Mouse (Mus musculus) kidney, embryonic 15.5 days (tissue): ENCODE data around the gene Nipbl. TPM values are rescaled to one million over a fixed set of nuclear protein-coding genes. Genes with fewer than 3 reads are reported as not detected.

Experiments used
- ATAC-seq: fragments of 200-750 bp; cut with Nextera tagmentation; replicated peaks from 2 replicates; pipeline ENCODE4 v1.8.0; 2017; ENCODE audit warnings: moderate TSS enrichment; ENCODE audit not compliant: low FRiP score
- H3K27ac ChIP-seq: fragments of 300-500 bp; sonication (generic); 2 replicates; pipeline ENCODE4 v1.5.1; 2015; ENCODE audit warnings: mild to moderate bottlenecking, inconsistent platforms
- H3K27me3 ChIP-seq: fragments of 300-500 bp; sonication (generic); 2 replicates; pipeline ENCODE4 v1.6.1; 2015; ENCODE audit warnings: inconsistent platforms
- H3K36me3 ChIP-seq: fragments of 300-500 bp; sonication (generic); 2 replicates; pipeline ENCODE4 v1.6.1; 2015; ENCODE audit warnings: inconsistent platforms
- H3K4me1 ChIP-seq: fragments of 300-500 bp; sonication (generic); 2 replicates; pipeline ENCODE4 v1.6.1; 2015; ENCODE audit warnings: inconsistent platforms
- H3K4me2 ChIP-seq: fragments of 300-500 bp; sonication (generic); 2 replicates; pipeline ENCODE4 v1.6.1; 2015; ENCODE audit warnings: moderate library complexity, mild to moderate bottlenecking, inconsistent platforms
- H3K4me3 ChIP-seq: fragments of 300-500 bp; sonication (generic); replicated peaks from 2 replicates; pipeline ENCODE4 v1.5.1; 2015; ENCODE audit warnings: mild to moderate bottlenecking, inconsistent platforms
- H3K9ac ChIP-seq: fragments of 300-500 bp; sonication (generic); 2 replicates; pipeline ENCODE4 v1.6.1; 2015; ENCODE audit warnings: mild to moderate bottlenecking, inconsistent platforms
- H3K9me3 ChIP-seq: fragments of 300-500 bp; sonication (generic); replicated peaks from 2 replicates; pipeline ENCODE4 v1.6.1; 2016; ENCODE audit warnings: inconsistent platforms
- WGBS: fragments of 180-500 bp; shearing (Covaris S2); methylation state at CpG from one replicate; pipeline ENCODE4 v1.1.7; 2015; ENCODE audit warnings: mixed read lengths; 5-methylcytosine and 5-hydroxymethylcytosine counted together
- polyA plus RNA-seq: library from polyadenylated mRNA; unstranded; fragments of >200 nt; fragmentation: Nextera tagmentation; extraction: Ambion mirVana; gene quantifications from 2 replicates; pipeline ENCODE4 v1.2.1, GENCODE M21; 2015

Gene Nipbl
- polyA plus RNA-seq, 1 experiment from 2014 or later: 18.3 TPM

- Histone ChIP-seq H3K27ac (no peak overlapping the region), H3K4me3 (no peak overlapping the region), H3K36me3 (peaks cover 62% of the 10 kb centered on the region), H3K4me1 (no peaks in the 10 kb centered on the region), H3K4me2 (no peak overlapping the region), H3K9me3 (no peaks in the 10 kb centered on the region), H3K27me3 (no peaks in the 10 kb centered on the region), H3K9ac (no peak overlapping the region)
- no peak for ATAC-seq
- WGBS: 93% methylated on average over 3 of the region's 3 CpGs
These were observed 112.7 kb downstream of the Nipbl start for GRCm38 (mm10) chr15:8331547-8331946.

GRCm38 (mm10) chr15:8325629-8326028 is 118.6 kb downstream of the Nipbl start:
- Histone ChIP-seq H3K9ac (no peak overlapping the region), H3K4me2 (no peak overlapping the region), H3K27ac (no peak overlapping the region), H3K27me3 (no peaks in the 10 kb centered on the region), H3K9me3 (no peaks in the 10 kb centered on the region), H3K36me3 (peaks cover 71% of the 10 kb centered on the region), H3K4me3 (no peak overlapping the region), H3K4me1 (no peaks in the 10 kb centered on the region)
- WGBS: 95% methylated on average over 2 of the region's 2 CpGs
- no peak for ATAC-seq

DNA sequence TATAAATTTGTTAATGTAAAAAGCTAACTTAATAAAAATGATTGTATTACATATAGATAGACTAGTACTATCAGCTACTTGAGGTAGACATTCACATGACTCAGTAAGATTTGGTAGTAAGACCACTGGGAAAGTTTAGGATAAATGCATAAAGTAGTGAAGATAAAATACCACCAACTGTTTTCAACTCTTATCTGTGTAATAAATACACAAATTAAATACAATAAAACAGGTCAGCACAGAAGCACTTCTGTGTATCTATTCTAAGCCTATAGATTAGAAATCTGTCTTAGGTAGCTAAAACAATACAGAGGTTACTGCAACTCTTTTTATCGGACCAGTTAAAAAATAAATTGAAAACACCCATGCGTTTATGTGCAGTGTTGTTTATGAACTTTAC is 119.4 kb downstream of the Nipbl start:
- no peak overlapping the region for H3K4me2 ChIP-seq
- H3K27ac ChIP-seq: no peak overlapping the region
- no peak for ATAC-seq
- no peaks in the 10 kb centered on the region for H3K9me3 ChIP-seq
- no peaks in the 10 kb centered on the region for H3K27me3 ChIP-seq
- WGBS: 93% methylated on average over 2 of the region's 2 CpGs
- H3K9ac ChIP-seq: no peak overlapping the region
- peaks cover 74% of the 10 kb centered on the region for H3K36me3 ChIP-seq
- no peak overlapping the region for H3K4me3 ChIP-seq
- no peaks in the 10 kb centered on the region for H3K4me1 ChIP-seq

GRCm38 (mm10) chr15:8324061-8324460 is 120.2 kb downstream of the Nipbl start:
- Histone ChIP-seq H3K4me1 (no peaks in the 10 kb centered on the region), H3K27ac (no peak overlapping the region), H3K4me2 (no peak overlapping the region), H3K27me3 (no peaks in the 10 kb centered on the region), H3K36me3 (peaks cover 72% of the 10 kb centered on the region), H3K9me3 (no peaks in the 10 kb centered on the region), H3K4me3 (no peak overlapping the region), H3K9ac (no peak overlapping the region)
- 95% methylated on average over 4 of the region's 4 CpGs for WGBS
- no peak for ATAC-seq

GRCm38 (mm10) chr15:8321491-8321890 is 122.8 kb downstream of the Nipbl start:
- no peak overlapping the region for H3K4me2 ChIP-seq
- H3K9me3 ChIP-seq: no peaks in the 10 kb centered on the region
- ATAC-seq: no peak
- H3K36me3 ChIP-seq: peaks cover 67% of the 10 kb centered on the region
- no peak overlapping the region for H3K9ac ChIP-seq
- no peak overlapping the region for H3K27ac ChIP-seq
- H3K27me3 ChIP-seq: no peaks in the 10 kb centered on the region
- H3K4me1 ChIP-seq: no peaks in the 10 kb centered on the region
- 96% methylated on average over 5 of the region's 5 CpGs for WGBS
- H3K4me3 ChIP-seq: no peak overlapping the region

DNA sequence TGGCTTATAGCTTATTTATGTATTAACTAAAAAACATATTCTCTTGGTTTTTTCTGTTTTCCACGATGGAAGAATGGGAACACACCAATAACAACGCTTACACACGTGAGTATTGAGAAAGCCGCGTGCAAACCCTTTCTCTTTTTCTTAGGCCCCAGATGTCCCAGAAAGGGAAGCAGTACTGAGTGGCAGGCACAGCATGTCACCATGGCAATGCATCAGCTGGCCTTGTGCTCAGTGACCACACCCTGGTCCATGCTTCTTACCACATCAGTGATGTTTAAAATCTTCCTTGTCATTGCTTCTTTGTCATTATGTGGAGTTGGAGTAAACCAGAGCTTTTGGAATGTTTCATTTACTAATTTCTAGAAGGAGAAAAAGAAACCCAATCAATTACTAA is 125.1 kb downstream of the Nipbl start:
- WGBS: 95% methylated on average over 5 of the region's 5 CpGs
- Histone ChIP-seq H3K9ac (no peak overlapping the region), H3K4me1 (no peaks in the 10 kb centered on the region), H3K27me3 (no peaks in the 10 kb centered on the region), H3K4me3 (no peak overlapping the region), H3K27ac (no peak overlapping the region), H3K36me3 (peaks cover 54% of the 10 kb centered on the region), H3K9me3 (no peaks in the 10 kb centered on the region), H3K4me2 (no peak overlapping the region)
- ATAC-seq: no peak

GRCm38 (mm10) chr15:8317381-8317780 is 126.9 kb downstream of the Nipbl start:
- H3K4me1 ChIP-seq: no peaks in the 10 kb centered on the region
- 92% methylated on average over 4 of the region's 4 CpGs for WGBS
- H3K4me2 ChIP-seq: no peak overlapping the region
- no peak for ATAC-seq
- no peak overlapping the region for H3K4me3 ChIP-seq
- no peaks in the 10 kb centered on the region for H3K27me3 ChIP-seq
- peaks cover 55% of the 10 kb centered on the region for H3K36me3 ChIP-seq
- no peak overlapping the region for H3K9ac ChIP-seq
- no peak overlapping the region for H3K27ac ChIP-seq
- no peaks in the 10 kb centered on the region for H3K9me3 ChIP-seq

GRCm38 (mm10) chr15:8305474-8305873 is 138.8 kb downstream of the Nipbl start:
- no peak overlapping the region for H3K27ac ChIP-seq
- H3K4me1 ChIP-seq: no peaks in the 10 kb centered on the region
- WGBS: 86% methylated on average over 1 of the region's 1 CpGs
- H3K9me3 ChIP-seq: no peaks in the 10 kb centered on the region
- peaks cover 76% of the 10 kb centered on the region for H3K36me3 ChIP-seq
- ATAC-seq: no peak
- no peak overlapping the region for H3K4me2 ChIP-seq
- H3K9ac ChIP-seq: no peak overlapping the region
- no peak overlapping the region for H3K4me3 ChIP-seq
- H3K27me3 ChIP-seq: no peaks in the 10 kb centered on the region

DNA sequence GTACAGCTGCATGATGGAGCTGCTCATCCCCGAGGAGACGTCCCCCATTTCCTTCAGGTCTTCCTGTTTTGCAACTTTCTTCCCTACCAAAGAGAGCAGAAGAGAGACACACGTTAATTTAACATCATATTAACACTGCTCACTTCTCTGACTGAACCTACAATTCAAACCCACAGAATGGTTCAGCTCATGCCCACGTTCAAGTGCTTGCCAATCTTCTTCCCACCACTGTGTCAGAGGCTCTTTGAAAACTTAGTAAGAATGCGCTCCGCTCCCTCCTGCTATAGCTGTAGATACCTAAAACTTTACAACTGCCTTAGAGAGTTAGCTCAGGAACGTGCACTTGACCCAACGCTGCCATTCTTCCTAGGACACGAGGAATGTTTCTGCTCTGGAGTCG is 141.3 kb downstream of the Nipbl start:
- 91% methylated on average over 10 of the region's 10 CpGs for WGBS
- no peaks in the 10 kb centered on the region for H3K4me1 ChIP-seq
- H3K9ac ChIP-seq: no peak overlapping the region
- H3K27ac ChIP-seq: no peak overlapping the region
- no peaks in the 10 kb centered on the region for H3K9me3 ChIP-seq
- no peak overlapping the region for H3K4me3 ChIP-seq
- H3K27me3 ChIP-seq: no peaks in the 10 kb centered on the region
- ATAC-seq: no peak
- H3K36me3 ChIP-seq: peaks cover 88% of the 10 kb centered on the region
- H3K4me2 ChIP-seq: no peak overlapping the region

DNA sequence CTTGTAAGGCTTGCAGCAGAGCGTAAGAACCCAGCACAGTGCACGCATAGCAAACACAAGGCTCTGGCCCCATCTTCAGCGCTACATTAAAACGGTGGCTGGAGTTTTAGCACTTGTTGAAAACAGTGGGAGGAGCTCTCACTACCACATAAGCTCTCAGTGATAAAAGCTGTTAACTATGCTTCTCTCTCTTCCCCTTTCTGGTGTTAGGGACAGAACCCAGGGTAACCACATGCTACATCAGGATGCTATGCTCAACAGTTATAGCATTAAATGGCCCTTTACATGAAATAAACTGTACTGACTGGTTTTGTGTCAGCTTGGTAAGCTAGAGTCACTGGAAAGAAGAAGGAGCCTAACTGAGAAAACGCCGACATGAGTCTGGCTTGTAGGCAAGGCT is 150.1 kb downstream of the Nipbl start:
- H3K9me3 ChIP-seq: no peaks in the 10 kb centered on the region
- no peaks in the 10 kb centered on the region for H3K27me3 ChIP-seq
- no peaks in the 10 kb centered on the region for H3K4me1 ChIP-seq
- 97% methylated on average over 6 of the region's 6 CpGs for WGBS
- no peak for ATAC-seq
- H3K4me2 ChIP-seq: no peak overlapping the region
- peaks cover 89% of the 10 kb centered on the region for H3K36me3 ChIP-seq
- no peak overlapping the region for H3K27ac ChIP-seq
- H3K4me3 ChIP-seq: no peak overlapping the region
- no peak overlapping the region for H3K9ac ChIP-seq

DNA sequence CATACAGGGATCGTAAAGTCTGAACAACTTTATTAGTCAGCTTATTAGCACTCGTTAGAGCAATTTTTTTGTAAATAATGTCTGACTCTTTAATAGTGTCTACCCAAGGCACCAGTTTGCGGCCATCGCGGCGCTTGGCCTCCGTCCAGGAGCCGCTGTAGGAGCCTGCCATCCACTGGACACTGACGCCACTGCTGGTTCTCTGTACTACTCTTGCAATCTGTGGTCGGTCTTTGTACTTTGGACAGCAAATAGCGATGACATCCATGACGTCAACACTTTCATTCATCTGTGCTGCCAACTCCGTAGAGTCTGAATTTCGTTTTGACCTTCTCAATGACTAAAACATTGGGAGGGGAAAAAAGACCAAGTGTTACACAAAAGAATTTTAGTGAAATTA is 153.0 kb downstream of the Nipbl start:
- WGBS: 93% methylated on average over 14 of the region's 14 CpGs
- Histone ChIP-seq H3K27ac (no peak overlapping the region), H3K9ac (no peak overlapping the region), H3K27me3 (no peaks in the 10 kb centered on the region), H3K36me3 (peaks cover 63% of the 10 kb centered on the region), H3K4me3 (no peak overlapping the region), H3K9me3 (no peaks in the 10 kb centered on the region), H3K4me2 (no peak overlapping the region), H3K4me1 (no peaks in the 10 kb centered on the region)
- ATAC-seq: no peak

DNA sequence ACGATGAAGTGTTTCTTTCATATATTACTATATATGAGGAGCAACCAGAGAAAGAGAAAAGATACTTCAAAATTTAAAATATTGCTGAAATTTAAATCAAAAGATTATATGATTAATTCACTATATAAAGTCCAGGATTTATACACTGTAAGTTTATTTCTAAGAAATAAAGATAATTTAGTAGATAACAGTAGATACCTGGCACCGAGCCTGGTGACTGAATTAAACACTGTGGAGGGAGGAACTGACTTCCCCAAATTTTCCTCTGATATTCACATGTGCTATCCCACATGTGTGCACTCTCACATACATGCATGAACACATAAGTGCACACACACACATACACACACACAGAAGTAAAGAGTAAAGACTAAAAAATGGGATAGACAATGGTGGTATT is 162.1 kb downstream of the Nipbl start:
- H3K9me3 ChIP-seq: no peaks in the 10 kb centered on the region
- no peak overlapping the region for H3K9ac ChIP-seq
- no peak overlapping the region for H3K4me3 ChIP-seq
- H3K36me3 ChIP-seq: no peaks in the 10 kb centered on the region
- no peaks in the 10 kb centered on the region for H3K27me3 ChIP-seq
- no peak for ATAC-seq
- H3K27ac ChIP-seq: no peak overlapping the region
- WGBS: 86% methylated on average over 2 of the region's 2 CpGs
- H3K4me2 ChIP-seq: no peak overlapping the region
- peaks cover 5% of the 10 kb centered on the region for H3K4me1 ChIP-seq

GRCm38 (mm10) chr15:8281701-8282100 is 162.6 kb downstream of the Nipbl start:
- no peak overlapping the region for H3K27ac ChIP-seq
- no peaks in the 10 kb centered on the region for H3K27me3 ChIP-seq
- ATAC-seq: no peak
- H3K4me2 ChIP-seq: no peak overlapping the region
- H3K4me1 ChIP-seq: peaks cover 5% of the 10 kb centered on the region
- H3K4me3 ChIP-seq: no peak overlapping the region
- WGBS: 71% methylated on average over 7 of the region's 7 CpGs
- no peaks in the 10 kb centered on the region for H3K9me3 ChIP-seq
- no peak overlapping the region for H3K9ac ChIP-seq
- H3K36me3 ChIP-seq: no peaks in the 10 kb centered on the region
